Mouse (Mus musculus): ENCODE results near the gene Kcnq4.

Gene Kcnq4

GRCm38 (mm10) chr4:120673606-120674005, 74.8 kb downstream of the Kcnq4 start:
- no peak for DNase-seq (ENCODE audit: low spot score in 2 of 2)

- no peak for DNase-seq (ENCODE audit: low spot score in 2 of 2)
These were observed 77.4 kb downstream of the Kcnq4 start for GRCm38 (mm10) chr4:120671046-120671445.

GRCm38 (mm10) chr4:120669585-120669984, 78.8 kb downstream of the Kcnq4 start:
- no peak for DNase-seq (ENCODE audit: low spot score in 2 of 2)

- DNase-seq (ENCODE audit: low spot score in 2 of 2) = no peak
These were observed 79.9 kb downstream of the Kcnq4 start for GRCm38 (mm10) chr4:120668551-120668950.

- no peak for DNase-seq (ENCODE audit: low spot score in 2 of 2)
These were observed 80.9 kb downstream of the Kcnq4 start for GRCm38 (mm10) chr4:120667555-120667954.

- peak in 1 of 2 experiments; percentile 15 for DNase-seq (ENCODE audit: low spot score in 2 of 2)
These were observed 81.3 kb downstream of the Kcnq4 start for GRCm38 (mm10) chr4:120667045-120667501.

GRCm38 (mm10) chr4:120666358-120667024, 81.9 kb downstream of the Kcnq4 start, which contains the start of gene Cited4:
TSS of gene Cited4 (plus strand) at chr4:120666572.
- peak; percentile 70 for DNase-seq (ENCODE audit: low spot score in 2 of 2)

- DNase-seq (ENCODE audit: low spot score in 2 of 2) = no peak
These were observed 82.6 kb downstream of the Kcnq4 start for GRCm38 (mm10) chr4:120665782-120666181.

- DNase-seq (ENCODE audit: low spot score in 2 of 2) = no peak
These were observed 83.2 kb downstream of the Kcnq4 start for GRCm38 (mm10) chr4:120665144-120665700.

- DNase-seq (ENCODE audit: low spot score in 2 of 2) = no peak
These were observed 83.8 kb downstream of the Kcnq4 start for GRCm38 (mm10) chr4:120664601-120665000.

GRCm38 (mm10) chr4:120660485-120660884, 87.9 kb downstream of the Kcnq4 start:
- no peak for DNase-seq (ENCODE audit: low spot score in 2 of 2)

- DNase-seq (ENCODE audit: low spot score in 2 of 2) = no peak
These were observed 92.5 kb downstream of the Kcnq4 start for GRCm38 (mm10) chr4:120655898-120656297.

GRCm38 (mm10) chr4:120650208-120650592, 98.2 kb downstream of the Kcnq4 start:
- DNase-seq (ENCODE audit: low spot score in 2 of 2) = no peak

GRCm38 (mm10) chr4:120649369-120650207, 98.8 kb downstream of the Kcnq4 start:
- peak in 1 of 2 experiments; percentile 40 for DNase-seq (ENCODE audit: low spot score in 2 of 2)

Data from frontal cortex, postnatal 25 days (tissue).